Mouse (Mus musculus) granulocyte monocyte progenitor cell, adult 5-6 weeks (primary cell): ENCODE results near the gene Prr22. TPM values are rescaled to one million over a fixed set of nuclear protein-coding genes. Genes with fewer than 3 reads are reported as not detected.
A peak's percentile ranks its signal among the peaks of the same experiment; 100 is the strongest.

Experiments used
- ATAC-seq: replicated peaks from 2 replicates; pipeline ENCODE4 v1.8.0; 2016; ENCODE audit warnings: mild to moderate bottlenecking, moderate TSS enrichment, inconsistent platforms; ENCODE audit not compliant: poor library complexity, severe bottlenecking
- total RNA-seq, 2 experiments: library from RNA; stranded (forward) in 1 of 2; stranded (reverse) in 1 of 2; fragments of 200-712, 200-1000 nt in 1 of 2; fragments of >200 nt in 1 of 2; fragmentation: Nextera tagmentation in 1 of 2; gene quantifications; 2 replicates each; pipeline ENCODE4 v1.2.3; 2014 to 2017

Prr22 gene
- total RNA-seq, 2 experiments from 2014 or later: 0.17 to 1.6 TPM

GRCm38 (mm10) chr17:56759261-56759660, 10.8 kb upstream of the Prr22 start:
- no peak for ATAC-seq

- no peak for ATAC-seq
These were observed 9.0 kb upstream of the Prr22 start for GRCm38 (mm10) chr17:56761077-56761476.

- ATAC-seq: peak; percentile 21
These were observed 8.0 kb upstream of the Prr22 start for GRCm38 (mm10) chr17:56761991-56762410.

- ATAC-seq: peak; percentile 31
These were observed 7.0 kb upstream of the Prr22 start for GRCm38 (mm10) chr17:56762769-56763731.

- no peak for ATAC-seq
These were observed 6.3 kb upstream of the Prr22 start for GRCm38 (mm10) chr17:56763741-56764250.

- ATAC-seq: peak; percentile 68
These were observed 5.3 kb upstream of the Prr22 start, which contains the start of gene Dus3l for GRCm38 (mm10) chr17:56764474-56765354. Gene Dus3l (plus strand): TSS chr17:56764757.

GRCm38 (mm10) chr17:56765431-56765830, 4.6 kb upstream of the Prr22 start:
- no peak for ATAC-seq

- no peak for ATAC-seq
These were observed 3.2 kb upstream of the Prr22 start for GRCm38 (mm10) chr17:56766631-56767405.

GRCm38 (mm10) chr17:56767531-56768135, 2.4 kb upstream of the Prr22 start:
- ATAC-seq: no peak

- ATAC-seq: no peak
These were observed 1.1 kb upstream of the Prr22 start for GRCm38 (mm10) chr17:56768941-56769340.

- no peak; the same call in 1 of the 2 replicates for ATAC-seq
These were observed 7.5 kb downstream of the Prr22 start for GRCm38 (mm10) chr17:56777568-56777967.

- ATAC-seq: no peak
These were observed 8.8 kb downstream of the Prr22 start for GRCm38 (mm10) chr17:56778779-56779362.

GRCm38 (mm10) chr17:56780291-56780978, 10.4 kb downstream of the Prr22 start:
- no peak for ATAC-seq

- ATAC-seq: no peak
These were observed 18.8 kb downstream of the Prr22 start for GRCm38 (mm10) chr17:56788886-56789285.

- no peak for ATAC-seq
These were observed 19.2 kb downstream of the Prr22 start for GRCm38 (mm10) chr17:56789286-56789685.

- no peak for ATAC-seq
These were observed 22.5 kb downstream of the Prr22 start for GRCm38 (mm10) chr17:56792588-56792987.

GRCm38 (mm10) chr17:56793614-56794319, 23.7 kb downstream of the Prr22 start:
- no peak for ATAC-seq

GRCm38 (mm10) chr17:56799276-56799675, 29.2 kb downstream of the Prr22 start:
- no peak for ATAC-seq
